Mouse (Mus musculus) lung, postnatal 0 days (tissue): ENCODE results near the gene Nfia. TPM values are rescaled to one million over a fixed set of nuclear protein-coding genes. Genes with fewer than 3 reads are reported as not detected.

Experiments
- ATAC-seq: fragments of 200-750 bp; cut with Nextera tagmentation; 2 replicates; pipeline ENCODE4 v1.8.0; 2017; ENCODE audit warnings: moderate library complexity
- DNase-seq: peaks from one replicate; pipeline ENCODE4 v3.0.0-alpha.2; 2016; ENCODE audit warnings: low spot score
- H3K27ac ChIP-seq: fragments of 300-500 bp; sonication (generic); 2 replicates; pipeline ENCODE4 v1.5.1; 2014; ENCODE audit warnings: antibody characterized with exemption, mild to moderate bottlenecking, low read length, mixed read lengths
- H3K27me3 ChIP-seq: fragments of 300-500 bp; sonication (generic); replicated peaks from 2 replicates; pipeline ENCODE4 v1.6.1; 2014; ENCODE audit warnings: low read length, mixed read lengths; ENCODE audit not compliant: insufficient read depth
- H3K36me3 ChIP-seq: fragments of 300-500 bp; sonication (generic); 2 replicates; pipeline ENCODE4 v1.6.1; 2014; ENCODE audit warnings: low read length, mixed read lengths; ENCODE audit not compliant: insufficient read depth
- H3K4me1 ChIP-seq: fragments of 300-500 bp; sonication (generic); 2 replicates; pipeline ENCODE4 v1.6.1; 2014; ENCODE audit warnings: antibody characterized with exemption, low read depth, low read length, mixed read lengths; ENCODE audit not compliant: insufficient read depth
- H3K4me2 ChIP-seq: fragments of 300-500 bp; sonication (generic); replicated peaks from 2 replicates; pipeline ENCODE4 v1.6.1; 2014; ENCODE audit warnings: low read depth, mild to moderate bottlenecking, low read length, moderate library complexity, mixed read lengths
- H3K4me3 ChIP-seq: fragments of 300-500 bp; sonication (generic); 2 replicates; pipeline ENCODE4 v1.5.1; 2014; ENCODE audit warnings: low read depth, low read length
- H3K9ac ChIP-seq: fragments of 300-500 bp; sonication (generic); replicated peaks from 2 replicates; pipeline ENCODE4 v1.6.1; 2014; ENCODE audit warnings: low read depth, mild to moderate bottlenecking
- H3K9me3 ChIP-seq: fragments of 300-500 bp; sonication (generic); 2 replicates; pipeline ENCODE4 v1.6.1; 2016; ENCODE audit warnings: low read length, mixed read lengths
- CTCF ChIP-seq: IDR thresholded peaks from 2 replicates; pipeline ENCODE4 v1.5.1; 2016; ENCODE audit warnings: antibody characterized with exemption, mild to moderate bottlenecking
- EP300 ChIP-seq: IDR thresholded peaks from 2 replicates; pipeline ENCODE4 v1.6.1; 2016; ENCODE audit warnings: antibody characterized with exemption, mild to moderate bottlenecking, control low read depth
- WGBS: fragments of 180-500 bp; shearing (Covaris S2); extraction: QIAGEN DNeasy Blood & Tissue Kit; methylation state at CpG from one replicate; pipeline ENCODE4 v1.1.7; 2014; 5-methylcytosine and 5-hydroxymethylcytosine counted together
- polyA plus RNA-seq: library from polyadenylated mRNA; unstranded; fragments of >200 nt; fragmentation: Nextera tagmentation; extraction: Ambion mirVana; gene quantifications from 2 replicates; pipeline ENCODE4 v1.2.1, GENCODE M21; 2015

The Nfia gene
- polyA plus RNA-seq, 1 experiment from 2014 or later: 40.5 TPM

- Histone ChIP-seq H3K4me3 (no peak overlapping the region), H3K4me1 (no peaks in the 10 kb centered on the region), H3K36me3 (no peaks in the 10 kb centered on the region), H3K27me3 (no peaks in the 10 kb centered on the region), H3K4me2 (no peak overlapping the region), H3K9ac (no peak overlapping the region), H3K27ac (no peak overlapping the region), H3K9me3 (no peaks in the 10 kb centered on the region)
- TF ChIP-seq CTCF (no peak), EP300 (no peak)
- 72% methylated on average over 7 of the region's 7 CpGs for WGBS
- DNase-seq (no peak), ATAC-seq (no peak)
Observed at GRCm38 (mm10) chr4:98076624-98077023, 304.1 kb downstream of the Nfia start.

GRCm38 (mm10) chr4:98080586-98080985 is 308.1 kb downstream of the Nfia start:
- DNase-seq (no peak), ATAC-seq (no peak)
- H3K9ac ChIP-seq: no peak overlapping the region
- TF ChIP-seq CTCF (no peak), EP300 (no peak)
- no peaks in the 10 kb centered on the region for H3K36me3 ChIP-seq
- WGBS: 56% methylated on average over 1 of the region's 1 CpGs
- no peak overlapping the region for H3K4me3 ChIP-seq
- H3K4me2 ChIP-seq: no peak overlapping the region
- H3K9me3 ChIP-seq: no peaks in the 10 kb centered on the region
- H3K4me1 ChIP-seq: no peaks in the 10 kb centered on the region
- no peak overlapping the region for H3K27ac ChIP-seq
- no peaks in the 10 kb centered on the region for H3K27me3 ChIP-seq

- Histone ChIP-seq H3K27me3 (no peaks in the 10 kb centered on the region), H3K4me3 (no peak overlapping the region), H3K36me3 (no peaks in the 10 kb centered on the region), H3K4me1 (peaks cover 3% of the 10 kb centered on the region; the same call in 1 of the 2 replicates), H3K27ac (no peak overlapping the region), H3K9me3 (no peaks in the 10 kb centered on the region), H3K4me2 (no peak overlapping the region), H3K9ac (no peak overlapping the region)
- DNase-seq (no peak), ATAC-seq (no peak)
- TF ChIP-seq EP300: no peak
- TF ChIP-seq CTCF: no peak
- 64% methylated on average over 1 of the region's 1 CpGs for WGBS
Observed at GRCm38 (mm10) chr4:98081962-98082361, 309.4 kb downstream of the Nfia start.

GRCm38 (mm10) chr4:98082512-98082911 is 310.0 kb downstream of the Nfia start:
- Histone ChIP-seq H3K4me1 (peaks cover 6% of the 10 kb centered on the region; the same call in 1 of the 2 replicates), H3K27ac (no peak overlapping the region), H3K4me2 (no peak overlapping the region), H3K9me3 (no peaks in the 10 kb centered on the region), H3K4me3 (no peak overlapping the region), H3K9ac (no peak overlapping the region), H3K36me3 (no peaks in the 10 kb centered on the region), H3K27me3 (no peaks in the 10 kb centered on the region)
- no peak for DNase-seq
- no peak for TF ChIP-seq CTCF
- no peak for TF ChIP-seq EP300
- WGBS: 72% methylated on average over 4 of the region's 4 CpGs
- ATAC-seq: no peak

- Histone ChIP-seq H3K27me3 (no peaks in the 10 kb centered on the region), H3K4me2 (no peak overlapping the region)
- WGBS: 94% methylated on average over 6 of the region's 6 CpGs
Observed at GRCm38 (mm10) chr4:98085060-98085459, 312.5 kb downstream of the Nfia start.

GRCm38 (mm10) chr4:98086976-98087375 is 314.4 kb downstream of the Nfia start:
- Histone ChIP-seq H3K27me3 (no peaks in the 10 kb centered on the region), H3K4me3 (no peak overlapping the region), H3K9ac (no peak overlapping the region), H3K4me2 (no peak overlapping the region), H3K36me3 (no peaks in the 10 kb centered on the region), H3K9me3 (no peaks in the 10 kb centered on the region), H3K27ac (peak overlapping the region; percentile 59), H3K4me1 (peaks cover 11% of the 10 kb centered on the region; the same call in 1 of the 2 replicates)
- ATAC-seq (peak; percentile 23), DNase-seq (peak; percentile 52)
- TF ChIP-seq EP300: no peak
- no peak for TF ChIP-seq CTCF
- WGBS: 39% methylated on average over 4 of the region's 4 CpGs

More at GRCm38 (mm10) chr4:98085060-98085459, 312.5 kb downstream of the Nfia start:
- DNase-seq (no peak), ATAC-seq (no peak)
- TF ChIP-seq EP300 (no peak), CTCF (no peak)
- Histone ChIP-seq H3K4me3 (no peak overlapping the region), H3K36me3 (no peaks in the 10 kb centered on the region), H3K27ac (no peak overlapping the region), H3K9me3 (no peaks in the 10 kb centered on the region), H3K4me1 (peaks cover 6% of the 10 kb centered on the region; the same call in 1 of the 2 replicates), H3K9ac (no peak overlapping the region)

- 42% methylated on average over 6 of the region's 6 CpGs for WGBS
- Histone ChIP-seq H3K4me2 (no peak overlapping the region), H3K36me3 (no peaks in the 10 kb centered on the region), H3K9me3 (no peaks in the 10 kb centered on the region), H3K4me3 (no peak overlapping the region), H3K27ac (peak overlapping the region; percentile 51), H3K9ac (no peak overlapping the region), H3K4me1 (peaks cover 16% of the 10 kb centered on the region; the same call in 1 of the 2 replicates), H3K27me3 (no peaks in the 10 kb centered on the region)
- peak; percentile 75 for ATAC-seq
- TF ChIP-seq CTCF: no peak
- TF ChIP-seq EP300: peak; percentile 75
- DNase-seq: peak; percentile 90
Observed at GRCm38 (mm10) chr4:98089985-98090384, 317.5 kb downstream of the Nfia start.
